Mouse (Mus musculus) stomach, adult 2 months (tissue): ENCODE data around the gene Dbnl. TPM values are rescaled to one million over a fixed set of nuclear protein-coding genes. Genes with fewer than 3 reads are reported as not detected.

Source experiments
- polyA plus RNA-seq: library from polyadenylated mRNA; depleted of rRNA; stranded (reverse); fragments of >200 nt; gene quantifications from 2 replicates; pipeline ENCODE4 v1.2.3, GENCODE M21; 2012; rRNA removed

Gene Dbnl
- 46.6 and 46.7 TPM in 2 replicates for polyA plus RNA-seq

GRCm38 (mm10) chr11:5788056-5789014, at the start of gene Dbnl:
Dbnl (plus strand) TSS chr11:5788488.

GRCm38 (mm10) chr11:5761820-5762632, 26.3 kb upstream of the Dbnl start, which contains the start of gene Urgcp:
Urgcp (minus strand) TSS chr11:5762376.

GRCm38 (mm10) chr11:5803551-5803981, 15.3 kb downstream of the Dbnl start, which contains the start of gene Pgam2:
Pgam2 (minus strand) TSS chr11:5803733.

GRCm38 (mm10) chr11:5837251-5838246, 49.3 kb downstream of the Dbnl start, which contains the start of gene Polm:
Polm (minus strand) TSS chr11:5838016.

Other genes with a start within 250 kb of the Dbnl start
- 1.7 and 1.8 TPM in 2 replicates for gene Ccdc117, start 246.3 kb upstream of the Dbnl start, polyA plus RNA-seq
- not detected in 2 replicates for gene Ankrd36, start 218.8 kb upstream of the Dbnl start, polyA plus RNA-seq
- 283 and 587 TPM in 2 replicates for gene Mrps24, start 72.8 kb upstream of the Dbnl start, polyA plus RNA-seq
- 8.8 and 9.2 TPM in 2 replicates for gene Urgcp, start 26.1 kb upstream of the Dbnl start, polyA plus RNA-seq
- gene Pgam2, start 15.2 kb downstream of the Dbnl start, polyA plus RNA-seq: 10.2 and 10.5 TPM in 2 replicates
- 24.3 and 24.6 TPM in 2 replicates for gene Polm, start 49.5 kb downstream of the Dbnl start, polyA plus RNA-seq
- 26.3 and 26.5 TPM in 2 replicates for gene Aebp1, start 73.5 kb downstream of the Dbnl start, polyA plus RNA-seq
- 82.9 and 84.1 TPM in 2 replicates for gene Pold2, start 89.8 kb downstream of the Dbnl start, polyA plus RNA-seq
- gene Myl7, start 110.3 kb downstream of the Dbnl start, polyA plus RNA-seq: 4.4 and 4.5 TPM in 2 replicates
- gene Gck, start 161.6 kb downstream of the Dbnl start, polyA plus RNA-seq: 0.31 and 0.57 TPM in 2 replicates
- gene Ykt6, start 167.2 kb downstream of the Dbnl start, polyA plus RNA-seq: 31.5 and 33.7 TPM in 2 replicates